Mouse (Mus musculus): ENCODE results near the gene Arl8b.
"Not testable (repeated sequence)": the region's sequence is repeated elsewhere in the genome, so short reads cannot be mapped to it uniquely, and the experiment has no call there.

Arl8b gene

GRCm38 (mm10) chr6:108835765-108836691, 53.1 kb downstream of the Arl8b start:
- no peak for DNase-seq (ENCODE audit: low spot score)

- DNase-seq (ENCODE audit: low spot score) = no peak
These were observed 54.2 kb downstream of the Arl8b start for GRCm38 (mm10) chr6:108837081-108837480.

GRCm38 (mm10) chr6:108837958-108838357, 55.1 kb downstream of the Arl8b start:
- no peak for DNase-seq (ENCODE audit: low spot score)

GRCm38 (mm10) chr6:108839432-108839831, 56.5 kb downstream of the Arl8b start:
- no peak for DNase-seq (ENCODE audit: low spot score)

- DNase-seq (ENCODE audit: low spot score) = no peak
These were observed 58.2 kb downstream of the Arl8b start for GRCm38 (mm10) chr6:108840861-108841640.

- no peak for DNase-seq (ENCODE audit: low spot score)
These were observed 60.8 kb downstream of the Arl8b start for GRCm38 (mm10) chr6:108843664-108844063.

- no peak for DNase-seq (ENCODE audit: low spot score)
These were observed 61.2 kb downstream of the Arl8b start for GRCm38 (mm10) chr6:108844093-108844492.

- DNase-seq (ENCODE audit: low spot score) = no peak
These were observed 61.9 kb downstream of the Arl8b start for GRCm38 (mm10) chr6:108844771-108845170.

- no peak for DNase-seq (ENCODE audit: low spot score)
These were observed 69.3 kb downstream of the Arl8b start for GRCm38 (mm10) chr6:108852088-108852670.

- DNase-seq (ENCODE audit: low spot score) = no peak
These were observed 70.1 kb downstream of the Arl8b start for GRCm38 (mm10) chr6:108852986-108853385.

GRCm38 (mm10) chr6:108858583-108858982, 75.7 kb downstream of the Arl8b start:
- DNase-seq (ENCODE audit: low spot score) = no peak

GRCm38 (mm10) chr6:108861226-108861625, 78.3 kb downstream of the Arl8b start:
- DNase-seq (ENCODE audit: low spot score) = no peak

- DNase-seq (ENCODE audit: low spot score) = no peak
These were observed 79.6 kb downstream of the Arl8b start for GRCm38 (mm10) chr6:108862548-108862947.

- no peak for DNase-seq (ENCODE audit: low spot score)
These were observed 83.4 kb downstream of the Arl8b start for GRCm38 (mm10) chr6:108866317-108866716.

GRCm38 (mm10) chr6:108869031-108869430, 86.1 kb downstream of the Arl8b start:
- DNase-seq (ENCODE audit: low spot score) = not testable (repeated sequence)

GRCm38 (mm10) chr6:108870421-108870820, 87.5 kb downstream of the Arl8b start:
- DNase-seq (ENCODE audit: low spot score) = no peak

GRCm38 (mm10) chr6:108871251-108871650, 88.4 kb downstream of the Arl8b start:
- no peak for DNase-seq (ENCODE audit: low spot score)

Measured in embryo, embryonic 10.5 days (tissue).